Mouse (Mus musculus): ENCODE results near the gene Zap70.
A peak's percentile ranks its signal among the peaks of the same experiment; 100 is the strongest.

Gene Zap70

DNA sequence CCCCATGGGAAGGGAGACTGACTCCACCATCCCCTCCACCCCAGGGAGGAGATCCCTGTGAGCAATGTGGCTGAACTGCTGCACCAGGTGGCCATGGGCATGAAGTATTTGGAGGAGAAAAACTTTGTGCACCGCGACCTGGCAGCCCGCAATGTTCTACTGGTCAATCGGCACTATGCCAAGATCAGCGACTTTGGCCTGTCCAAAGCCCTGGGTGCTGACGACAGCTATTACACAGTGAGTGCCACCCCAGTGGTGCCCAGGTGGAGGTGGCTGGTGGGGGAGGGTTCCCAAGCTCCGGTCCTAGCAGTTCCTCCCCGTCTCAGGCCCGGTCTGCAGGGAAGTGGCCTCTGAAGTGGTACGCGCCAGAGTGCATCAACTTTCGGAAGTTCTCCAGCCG, 19.2 kb downstream of the Zap70 start:
- DNase-seq = no peak

DNA sequence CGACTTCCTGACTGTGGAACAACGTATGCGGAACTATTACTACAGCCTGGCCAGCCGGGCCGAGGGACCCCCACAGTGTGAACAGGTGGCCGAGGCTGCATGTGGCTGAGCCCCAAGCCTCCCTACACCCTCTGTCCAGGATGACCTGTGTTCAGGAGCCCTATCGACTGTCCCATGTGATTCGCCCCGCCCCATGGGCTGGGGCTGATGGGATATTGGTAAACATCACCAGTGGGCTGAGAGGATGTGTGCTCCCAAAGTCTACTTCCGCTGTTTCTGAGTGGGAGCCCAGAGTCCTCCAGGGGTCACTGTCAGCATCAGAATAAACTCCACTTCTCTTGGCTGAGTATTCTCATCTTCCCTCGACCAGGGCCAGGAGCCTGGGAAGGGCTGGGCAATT, 20.9 kb downstream of the Zap70 start:
- no peak for DNase-seq

DNA sequence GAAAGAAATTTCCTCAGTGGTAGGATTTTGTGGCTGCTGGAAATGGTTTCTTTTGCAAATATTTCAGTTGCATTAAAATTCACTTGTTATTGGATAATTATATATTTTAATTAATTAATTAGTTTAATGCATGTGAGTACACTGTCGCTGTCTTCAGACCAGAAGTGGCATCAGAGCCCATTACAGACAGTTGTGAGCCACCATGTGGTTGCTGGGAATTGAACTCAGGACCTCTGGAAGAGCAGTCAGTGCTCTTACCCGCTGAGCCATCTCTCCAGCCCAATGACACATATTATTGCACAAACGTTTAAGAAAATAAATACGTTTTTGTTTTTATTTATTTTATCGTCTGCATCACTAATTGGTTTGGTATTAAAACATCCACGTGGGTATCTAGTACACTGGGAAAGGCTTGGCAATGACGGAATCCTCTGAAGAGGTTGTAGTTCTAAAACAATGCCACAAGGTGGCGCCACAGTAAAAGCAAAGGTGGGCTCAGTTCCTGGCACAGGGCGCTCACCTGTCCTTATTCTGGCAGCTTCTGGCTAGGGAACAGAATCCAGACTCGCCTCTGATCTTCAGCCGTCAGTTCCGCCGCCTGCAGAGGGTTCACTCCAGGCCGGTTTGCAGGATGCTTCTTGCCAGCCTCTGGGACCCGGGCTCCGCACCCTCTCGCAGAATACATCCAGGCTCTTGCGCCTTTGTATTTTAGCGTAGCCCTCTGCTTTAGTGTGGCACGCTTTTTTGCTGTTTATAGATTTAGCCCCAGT, 23.0 kb downstream of the Zap70 start:
- peak; percentile 78 for DNase-seq

DNA sequence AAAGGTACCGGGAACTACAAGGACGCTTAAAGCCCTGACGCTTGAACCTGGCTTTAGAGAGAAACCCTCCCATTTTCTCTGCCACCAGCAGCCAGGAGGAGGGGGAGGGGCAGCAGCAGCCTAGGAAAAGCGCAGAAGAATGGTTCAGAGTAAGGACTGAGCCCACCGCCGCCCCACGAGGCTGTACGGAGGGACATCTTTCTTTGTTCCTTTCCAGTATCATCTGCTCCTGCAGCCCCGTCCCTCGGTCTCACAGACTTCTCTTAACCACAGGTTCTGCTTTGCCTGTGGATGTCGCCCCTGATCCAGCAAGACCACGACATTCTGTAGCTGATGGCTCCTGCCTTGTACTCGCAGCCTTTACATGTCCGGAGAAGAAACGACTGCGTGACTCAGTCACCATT, 23.6 kb downstream of the Zap70 start:
- no peak for DNase-seq

- no peak for DNase-seq
These were observed 24.8 kb downstream of the Zap70 start for GRCm38 (mm10) chr1:36786377-36786776.

DNA sequence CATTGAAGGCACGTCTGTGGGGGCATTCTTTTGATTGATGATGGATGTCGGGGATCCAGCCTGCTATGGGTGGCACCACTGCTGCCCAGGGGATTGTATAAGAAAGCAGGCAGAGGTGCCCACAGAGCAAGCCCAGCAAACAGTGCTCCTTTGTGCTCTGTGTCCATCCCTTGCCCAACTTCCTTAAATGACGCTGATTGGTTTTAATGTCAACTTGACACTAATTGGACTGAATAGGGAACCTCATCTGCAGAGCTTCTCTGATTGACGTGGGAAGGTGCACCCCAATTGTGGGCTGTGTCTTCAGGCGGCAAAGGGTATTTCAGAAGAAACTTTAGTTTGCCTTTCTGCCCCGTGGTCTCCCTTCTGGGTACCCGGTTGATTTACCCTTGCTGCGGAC, 27.8 kb downstream of the Zap70 start:
- no peak for DNase-seq

- no peak for DNase-seq
These were observed 35.1 kb downstream of the Zap70 start for GRCm38 (mm10) chr1:36796711-36797110.

- DNase-seq = peak; percentile 76
These were observed 35.9 kb downstream of the Zap70 start for GRCm38 (mm10) chr1:36797481-36797880.

- DNase-seq = no peak
These were observed 38.9 kb downstream of the Zap70 start for GRCm38 (mm10) chr1:36800379-36801011.

- no peak for DNase-seq
These were observed 42.7 kb downstream of the Zap70 start for GRCm38 (mm10) chr1:36804259-36804658.

GRCm38 (mm10) chr1:36804833-36805232, 43.2 kb downstream of the Zap70 start:
- DNase-seq = no peak

DNA sequence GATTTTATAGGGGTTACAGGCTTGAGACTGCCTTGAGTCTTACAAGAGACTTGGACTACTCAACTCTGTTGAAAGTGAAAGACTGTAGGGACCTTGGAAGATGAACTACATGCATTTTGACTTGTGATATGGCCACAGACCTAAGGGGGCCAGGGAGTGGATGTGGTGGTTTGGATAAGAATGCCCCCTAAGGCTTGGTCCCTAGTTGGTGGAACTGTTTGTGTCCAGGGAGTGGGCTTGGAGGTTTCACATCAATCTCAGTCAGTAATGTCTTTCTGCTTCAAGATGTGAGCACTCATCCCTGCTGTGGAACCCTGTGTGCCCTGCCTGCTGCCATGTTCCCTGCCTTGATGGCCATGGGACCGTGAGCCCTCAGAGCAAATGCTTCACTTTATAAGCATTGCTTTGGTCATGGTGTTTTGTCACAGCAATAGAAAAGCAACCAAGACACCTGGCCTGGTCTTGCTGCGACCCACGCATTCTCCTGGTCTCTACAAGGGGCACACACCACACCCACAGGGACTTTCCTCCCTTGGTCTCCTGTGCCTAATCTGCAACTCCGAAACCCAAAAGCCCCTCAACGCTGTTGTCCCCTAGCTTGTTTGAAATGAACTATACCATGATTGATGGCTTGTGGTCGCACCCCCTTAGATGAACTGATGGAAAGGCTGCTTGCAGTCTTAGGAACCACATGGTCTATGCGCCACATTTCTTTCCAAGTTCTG, 44.7 kb downstream of the Zap70 start:
- DNase-seq = no peak

- no peak for DNase-seq
These were observed 45.5 kb downstream of the Zap70 start for GRCm38 (mm10) chr1:36807086-36807485.

- no peak for DNase-seq
These were observed 46.4 kb downstream of the Zap70 start for GRCm38 (mm10) chr1:36807782-36808565.

GRCm38 (mm10) chr1:36811806-36812205, 50.2 kb downstream of the Zap70 start:
- no peak for DNase-seq

DNA sequence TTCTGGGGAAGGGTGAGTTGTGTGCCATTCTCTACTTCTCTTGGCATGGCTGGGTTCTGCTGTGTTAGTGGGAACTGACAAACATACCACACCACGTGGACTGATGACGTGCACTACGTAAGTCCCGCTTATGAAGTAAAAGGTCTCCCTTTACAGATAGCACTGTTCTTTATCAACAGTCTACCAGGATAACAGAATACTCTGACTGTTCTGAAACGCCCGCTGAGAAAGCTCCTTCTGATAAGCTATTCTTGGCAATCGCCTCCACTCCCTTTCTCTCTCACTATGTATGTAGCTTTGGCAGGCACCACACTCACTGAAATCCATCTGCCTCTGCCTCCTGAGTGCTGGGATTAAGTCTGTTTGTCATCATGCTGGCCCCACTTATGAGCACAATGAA, 51.8 kb downstream of the Zap70 start:
- DNase-seq = no peak

DNA sequence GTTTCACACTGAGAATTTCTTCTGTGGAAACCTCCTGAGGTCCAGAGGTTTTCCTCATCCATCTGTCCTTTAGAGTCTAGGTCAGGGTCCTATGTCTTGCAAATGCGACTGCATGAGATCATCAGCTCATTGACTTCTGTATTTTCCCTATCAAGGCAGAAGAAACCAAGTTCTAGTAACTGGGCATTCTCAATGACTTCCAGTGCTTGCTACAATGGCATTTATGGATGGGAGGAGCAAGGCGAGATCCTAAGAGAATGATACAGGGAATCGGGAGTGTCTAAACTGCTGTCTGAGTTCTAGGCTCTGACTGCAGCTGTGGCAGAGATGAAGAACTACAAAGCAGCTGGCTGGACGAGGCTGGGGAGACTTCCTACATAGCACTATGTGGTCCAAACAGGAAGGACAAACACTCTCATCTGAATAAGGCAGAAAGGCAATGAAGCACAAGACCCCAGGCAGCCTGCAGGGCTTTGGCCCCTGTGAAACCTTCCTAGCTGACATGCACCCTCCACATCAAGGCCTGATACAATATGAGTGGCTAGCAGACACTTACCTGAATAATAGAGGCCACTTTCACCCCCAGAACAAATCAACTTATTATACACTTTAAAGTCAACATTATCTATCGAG, 52.8 kb downstream of the Zap70 start:
- no peak for DNase-seq

GRCm38 (mm10) chr1:36815166-36815565, 53.6 kb downstream of the Zap70 start:
- DNase-seq = no peak

DNA sequence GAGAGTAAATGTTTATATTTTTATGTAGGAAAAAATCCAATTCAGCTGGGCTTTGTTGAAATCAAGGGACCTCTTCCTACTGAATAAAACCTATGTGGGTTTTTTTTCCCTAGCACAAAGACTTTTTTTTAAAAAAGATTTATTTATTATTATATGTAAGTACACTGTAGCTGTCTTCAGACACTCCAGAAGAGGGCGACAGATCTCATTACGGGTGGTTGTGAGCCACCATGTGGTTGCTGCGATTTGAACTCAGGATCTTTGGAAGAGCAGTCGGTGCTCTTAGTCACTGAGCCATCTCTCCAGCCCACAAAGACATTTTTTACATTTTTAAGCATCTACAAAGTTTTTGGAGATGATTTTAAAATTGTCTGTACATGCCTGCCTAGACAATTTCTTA, 60.3 kb downstream of the Zap70 start:
- DNase-seq = peak; percentile 23

DNA sequence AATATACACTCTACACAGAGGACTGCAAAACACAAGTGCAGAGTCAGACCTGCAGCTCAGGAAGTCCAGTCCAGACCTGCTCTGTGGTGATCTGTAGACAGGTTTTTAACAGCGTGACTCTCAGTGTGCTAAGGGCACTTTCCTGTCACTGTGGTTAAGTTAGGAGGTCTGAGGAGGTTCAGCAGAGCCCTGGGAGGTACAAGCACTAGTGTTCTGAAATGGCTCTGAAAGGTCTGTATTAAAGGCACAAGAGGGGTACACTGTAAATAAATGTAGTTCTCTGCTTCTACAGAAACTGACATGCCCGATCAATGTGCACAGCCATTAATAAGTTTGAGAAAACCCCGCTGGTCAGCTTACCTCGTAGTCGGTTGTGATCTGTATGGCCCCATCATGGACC, 62.8 kb downstream of the Zap70 start:
- no peak for DNase-seq

- DNase-seq = peak; percentile 50
These were observed 69.6 kb downstream of the Zap70 start for GRCm38 (mm10) chr1:36830913-36831866.
